Mouse (Mus musculus): ENCODE measurements at regions not wholly inside any gene's neighbourhood (a gene's known extent, or its start where the extent isn't known, plus 50 kb on each side); places are given as distances from the start of the nearest gene placed in this dataset.

DNA sequence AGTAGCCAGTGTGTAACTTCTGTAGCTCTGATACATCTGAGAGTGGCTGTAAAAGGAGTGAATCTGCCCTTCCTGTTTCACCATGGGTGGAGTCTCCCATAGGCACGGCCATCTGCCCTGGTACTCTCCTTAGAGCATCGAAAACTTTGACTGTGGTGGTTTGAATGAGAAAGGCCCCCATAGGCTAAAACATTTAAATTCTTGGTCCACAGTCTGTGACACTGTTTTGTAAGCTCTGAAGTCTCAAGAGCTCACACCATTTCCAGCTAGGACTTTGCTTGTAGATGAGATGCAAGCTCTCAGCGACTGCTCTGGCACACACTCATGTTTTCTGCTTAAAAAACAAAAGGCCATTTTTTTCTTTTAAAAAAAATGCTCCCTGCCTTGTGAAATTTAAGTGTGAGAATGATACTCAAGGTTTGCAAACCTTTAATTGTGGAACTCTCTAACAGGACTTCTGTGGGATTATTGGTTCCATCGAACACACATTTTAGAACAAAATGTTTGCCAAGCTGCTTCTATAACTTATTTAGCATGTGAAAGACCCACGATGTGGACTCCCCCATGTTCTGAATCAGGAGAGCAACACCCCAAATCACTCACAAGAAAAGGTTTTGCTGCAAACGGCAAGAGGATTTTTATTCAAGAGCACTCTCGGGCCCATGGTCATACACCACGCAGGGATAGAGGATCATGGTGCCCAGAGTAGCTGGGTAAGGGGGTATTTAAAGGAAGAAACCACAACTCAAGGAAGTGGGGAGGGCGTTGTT lies 65.7 kb upstream of the Klf12 start:
- no peak for DNase-seq

DNA sequence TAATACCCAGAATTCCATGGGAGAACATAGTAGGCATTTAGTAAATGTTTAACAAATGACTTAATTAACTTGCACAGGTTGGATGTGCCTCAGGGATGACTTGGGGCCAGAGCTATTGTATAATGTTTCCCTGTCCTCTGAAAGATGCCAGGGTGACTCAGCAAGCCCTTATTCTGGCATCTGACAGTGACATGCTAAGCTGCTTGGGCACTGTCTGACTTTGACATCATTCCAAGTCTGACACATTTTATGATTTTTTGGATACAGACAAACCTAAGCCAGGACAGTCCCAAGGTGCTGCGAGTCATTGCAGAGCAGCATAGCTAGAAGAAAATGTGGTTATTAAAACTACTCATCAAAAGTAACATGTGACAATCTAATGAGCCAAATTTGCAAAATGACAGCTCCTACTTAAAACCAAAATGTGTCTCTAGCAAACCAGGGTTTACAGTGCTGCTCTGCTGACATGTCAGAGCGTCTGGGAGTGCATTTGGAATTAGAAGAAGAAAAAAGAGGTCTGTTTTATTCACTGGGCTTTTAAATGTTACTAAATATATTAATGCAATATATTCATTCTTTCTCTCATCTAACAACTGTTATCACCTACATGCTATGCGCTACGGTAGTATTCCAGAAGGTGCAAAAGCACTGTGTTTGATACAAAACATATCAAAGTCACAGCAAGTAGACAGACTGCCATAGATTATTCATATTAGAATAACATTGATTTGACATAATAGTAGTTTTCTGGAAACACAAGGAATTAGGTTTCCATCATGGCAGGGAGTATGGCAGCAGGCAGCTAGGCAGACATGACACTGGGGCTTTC lies 64.1 kb upstream of the Klf12 start:
- no peak for DNase-seq

DNA sequence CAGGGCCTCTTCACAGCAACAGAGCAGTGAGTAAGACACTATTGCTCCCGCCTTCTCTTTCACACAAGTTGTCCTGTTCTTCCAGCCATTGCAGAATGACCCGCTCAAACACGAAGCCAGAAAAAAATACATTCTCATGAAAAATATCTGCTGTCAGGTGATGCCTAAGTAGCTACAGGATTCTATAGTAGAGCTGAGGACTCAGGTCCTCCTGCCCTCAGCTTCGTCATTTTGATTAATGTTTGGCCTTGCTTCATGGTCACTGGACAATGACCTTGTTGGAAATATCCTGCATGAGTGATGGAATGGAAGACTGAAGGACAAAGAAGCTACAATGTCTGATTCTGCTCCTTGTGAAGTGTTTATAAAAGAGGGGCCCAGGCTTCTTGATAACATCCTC lies 52.4 kb upstream of the Klf12 start:
- DNase-seq = no peak
